Mouse (Mus musculus) layer of hippocampus, adult 9-11 months (tissue): ENCODE measurements around the gene Pam.
"Not testable (repeated sequence)": the region's sequence is repeated elsewhere in the genome, so short reads cannot be mapped to it uniquely, and the experiment has no call there.

Experiments used
- DNase-seq: peaks from one replicate; pipeline ENCODE4 v3.0.0; 2022

The Pam gene

DNA sequence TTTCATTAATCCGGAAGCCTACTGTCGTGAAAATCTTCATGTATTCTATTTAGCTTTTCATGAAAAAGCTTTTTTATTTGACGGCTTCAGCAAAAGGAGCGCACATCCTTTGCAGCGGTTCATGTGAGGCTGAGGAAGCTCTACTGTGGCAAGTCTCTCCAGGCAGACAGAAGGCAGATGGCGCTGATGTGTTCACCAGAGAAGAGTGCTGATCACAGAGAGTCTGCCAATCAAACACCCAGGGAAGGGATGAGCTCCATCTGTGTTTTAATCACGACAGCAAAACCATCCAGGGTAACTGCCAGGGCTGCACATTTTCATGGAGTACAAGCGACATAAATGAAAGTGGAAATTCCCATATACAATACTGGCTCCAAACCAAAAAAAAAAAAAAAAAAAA, 63.6 kb downstream of the Pam start:
- peak; percentile 87 for DNase-seq

DNA sequence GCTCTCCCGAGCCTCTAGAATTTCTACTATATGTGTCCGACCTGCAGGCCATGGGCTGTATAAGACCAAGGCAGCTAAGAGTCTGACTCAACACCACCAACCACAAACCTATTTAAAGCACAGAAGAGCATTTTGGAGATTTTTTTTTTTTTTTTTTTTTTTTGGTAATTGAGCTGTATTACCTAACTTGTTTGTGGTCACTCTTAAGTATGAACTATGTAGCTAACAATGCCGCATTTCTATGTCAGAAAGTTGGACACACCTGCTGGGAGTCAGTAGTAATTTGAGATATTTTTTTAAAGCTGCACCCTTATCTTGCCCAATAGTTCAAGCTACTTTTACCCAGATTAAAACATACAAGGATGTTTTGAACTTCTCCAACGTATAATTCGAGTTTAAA, 66.4 kb downstream of the Pam start:
- no peak for DNase-seq

DNA sequence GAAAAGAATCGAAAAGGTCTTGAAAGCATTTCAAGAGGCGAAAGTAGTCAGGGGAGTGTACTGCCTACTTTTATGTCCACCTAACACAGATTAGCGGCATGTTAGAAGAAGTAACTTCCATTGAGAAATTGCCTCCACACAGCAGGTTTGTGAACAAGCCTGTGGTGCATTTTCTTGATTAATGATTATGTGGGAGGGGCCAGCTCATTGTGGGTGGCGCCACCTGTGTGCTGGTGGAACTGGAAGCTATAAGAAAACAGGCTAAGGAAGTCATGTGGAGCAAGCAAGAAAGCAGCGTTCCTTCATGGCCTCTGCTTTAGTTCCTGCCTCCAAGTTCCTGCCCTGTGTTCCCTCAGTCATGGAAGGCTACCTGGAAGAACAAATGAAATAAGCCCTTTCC, 67.0 kb downstream of the Pam start:
- no peak for DNase-seq

DNA sequence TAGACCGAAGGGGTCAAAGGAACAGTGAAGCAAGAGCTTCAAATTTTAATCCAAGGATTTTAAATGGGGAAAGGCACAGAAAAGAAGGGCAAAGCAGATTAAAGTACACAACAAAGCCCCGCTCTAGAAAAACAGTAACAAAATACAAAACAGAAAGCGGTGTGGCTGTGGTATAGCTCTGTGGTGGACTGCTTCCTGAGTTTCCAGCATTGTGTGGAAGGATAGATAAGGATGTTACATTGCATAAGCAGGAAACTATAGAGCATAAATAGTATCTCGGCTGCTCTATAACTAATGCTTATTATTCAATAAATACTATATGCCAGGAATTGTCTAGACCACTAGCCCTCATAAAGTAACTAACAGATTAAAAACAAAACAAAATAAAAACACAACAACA, 67.5 kb downstream of the Pam start:
- no peak for DNase-seq

DNA sequence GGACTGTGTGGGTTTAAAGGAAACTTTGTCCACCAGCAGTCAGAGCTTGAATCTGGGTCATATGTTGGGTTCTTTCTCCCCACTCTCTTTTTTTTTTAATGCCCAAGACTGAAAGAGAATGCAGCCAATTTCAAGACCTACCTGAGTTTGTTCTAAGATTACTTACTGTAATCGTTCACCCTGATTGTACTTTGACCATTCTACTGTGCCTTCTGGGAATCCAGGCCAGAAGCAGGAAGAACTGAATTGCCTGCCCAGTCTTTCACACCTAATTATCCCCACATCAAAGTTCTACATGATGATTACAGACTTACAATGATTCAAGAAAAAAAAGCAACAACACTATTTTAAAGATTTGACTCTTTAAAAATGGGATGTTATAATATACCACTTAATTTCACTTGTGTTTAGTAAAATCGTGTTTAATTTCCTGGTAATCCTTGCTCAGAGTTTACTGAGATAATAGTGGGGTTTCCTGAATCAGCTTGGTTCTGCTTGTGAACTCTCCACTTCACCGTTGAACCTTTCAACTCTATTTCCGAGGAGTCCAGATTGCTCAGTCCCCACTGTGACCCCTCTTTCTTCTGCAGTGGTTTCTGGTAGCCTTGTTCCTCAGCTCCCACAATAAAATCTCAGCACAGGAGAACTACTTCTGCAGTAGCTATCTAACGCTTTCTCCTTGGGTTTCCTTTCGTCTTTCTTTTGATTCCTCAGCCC, 69.4 kb downstream of the Pam start:
- no peak for DNase-seq

DNA sequence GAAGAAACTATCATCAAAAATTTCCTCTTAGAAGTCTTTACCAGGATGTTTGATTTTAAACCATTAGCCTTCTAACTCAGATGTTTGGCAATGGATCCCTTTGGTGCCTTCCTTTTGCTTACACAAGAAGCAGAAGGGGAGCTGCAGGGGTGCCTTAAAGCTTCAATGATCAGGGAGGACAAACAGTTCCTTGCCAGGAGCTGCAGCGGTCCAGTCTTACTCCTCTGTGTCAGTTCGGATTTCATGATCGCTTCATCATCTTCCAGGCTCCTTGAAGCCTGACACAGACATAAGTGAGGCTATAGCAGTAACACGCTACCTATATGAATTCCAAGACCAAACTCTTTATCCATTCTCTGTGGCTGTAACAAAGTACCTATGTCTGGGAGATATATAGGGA, 71.6 kb downstream of the Pam start:
- no peak for DNase-seq

DNA sequence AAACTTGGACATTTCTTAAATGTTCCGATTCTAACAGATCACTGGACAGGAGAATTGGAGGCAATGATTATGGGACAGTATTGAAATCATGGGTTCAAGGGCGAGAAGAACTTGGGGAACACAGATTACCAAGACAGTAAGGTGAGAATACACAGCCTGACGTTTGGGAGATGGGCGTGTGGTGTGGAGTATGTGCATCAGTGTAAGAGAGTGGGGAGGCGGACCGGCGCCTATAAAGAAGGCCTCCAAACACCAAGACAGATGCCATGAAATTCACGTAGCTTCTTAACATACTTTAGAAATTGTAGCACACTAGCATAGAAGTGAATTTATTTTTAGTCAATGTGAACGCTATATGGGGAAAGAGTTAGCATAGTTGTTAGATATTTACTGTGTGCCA, 76.5 kb downstream of the Pam start:
- DNase-seq = no peak

DNA sequence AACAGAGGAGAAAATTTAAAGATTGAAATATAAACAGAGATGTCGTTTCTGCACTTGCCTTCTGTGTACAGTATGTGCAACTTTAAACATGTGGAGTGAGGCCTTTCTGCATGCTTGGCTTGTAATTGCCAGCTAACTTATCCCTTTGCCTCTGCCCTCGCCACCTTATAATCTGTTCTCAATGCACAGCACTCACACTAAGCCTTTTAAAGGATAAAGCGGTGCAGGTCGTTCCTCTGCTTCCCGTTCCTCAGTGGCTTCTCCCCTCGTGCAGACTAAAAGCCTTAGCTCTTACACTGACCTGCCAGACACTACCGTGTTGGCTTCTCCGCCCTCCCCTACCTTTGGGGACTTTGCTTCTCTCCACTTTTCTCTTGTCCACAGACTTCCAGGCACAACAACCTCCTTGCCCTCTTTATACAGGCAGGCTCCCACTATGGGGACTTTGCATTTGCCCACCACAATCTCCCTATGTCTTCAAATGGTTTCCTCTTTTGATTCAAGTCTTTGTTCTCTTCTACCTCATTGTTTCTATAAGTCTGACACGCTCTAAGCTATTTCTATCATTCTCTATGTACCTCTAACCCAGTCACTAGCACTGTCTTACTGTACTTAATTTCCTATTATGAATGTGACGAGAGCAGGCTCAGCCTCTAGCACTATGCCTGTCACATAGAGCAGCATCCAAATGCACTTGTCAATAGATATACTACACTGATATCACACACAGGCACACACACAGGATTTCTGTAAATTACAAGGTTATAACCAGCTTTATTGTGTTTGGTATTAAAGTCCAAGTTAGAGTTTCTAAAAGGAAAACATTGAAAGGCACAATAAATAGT, 79.2 kb downstream of the Pam start:
- DNase-seq = no peak

DNA sequence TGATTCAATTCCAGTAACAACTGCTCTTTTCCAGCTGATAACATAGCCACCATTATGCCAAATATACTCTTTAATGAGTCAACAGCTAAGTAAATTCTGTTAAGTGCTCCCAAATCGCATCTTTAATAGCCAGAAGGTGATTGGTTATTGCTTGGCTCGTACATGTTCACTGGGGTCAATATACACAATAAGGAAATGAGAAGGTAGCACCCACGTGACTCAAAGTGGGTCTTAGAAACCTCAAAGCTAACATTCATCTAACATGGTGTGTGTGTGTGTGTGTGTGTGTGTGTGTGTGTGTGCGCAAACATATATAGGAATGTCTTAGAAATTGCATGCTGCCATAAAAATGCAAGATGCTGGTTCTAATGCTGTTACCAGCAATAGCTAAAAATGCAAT, 79.9 kb downstream of the Pam start:
- no peak for DNase-seq

DNA sequence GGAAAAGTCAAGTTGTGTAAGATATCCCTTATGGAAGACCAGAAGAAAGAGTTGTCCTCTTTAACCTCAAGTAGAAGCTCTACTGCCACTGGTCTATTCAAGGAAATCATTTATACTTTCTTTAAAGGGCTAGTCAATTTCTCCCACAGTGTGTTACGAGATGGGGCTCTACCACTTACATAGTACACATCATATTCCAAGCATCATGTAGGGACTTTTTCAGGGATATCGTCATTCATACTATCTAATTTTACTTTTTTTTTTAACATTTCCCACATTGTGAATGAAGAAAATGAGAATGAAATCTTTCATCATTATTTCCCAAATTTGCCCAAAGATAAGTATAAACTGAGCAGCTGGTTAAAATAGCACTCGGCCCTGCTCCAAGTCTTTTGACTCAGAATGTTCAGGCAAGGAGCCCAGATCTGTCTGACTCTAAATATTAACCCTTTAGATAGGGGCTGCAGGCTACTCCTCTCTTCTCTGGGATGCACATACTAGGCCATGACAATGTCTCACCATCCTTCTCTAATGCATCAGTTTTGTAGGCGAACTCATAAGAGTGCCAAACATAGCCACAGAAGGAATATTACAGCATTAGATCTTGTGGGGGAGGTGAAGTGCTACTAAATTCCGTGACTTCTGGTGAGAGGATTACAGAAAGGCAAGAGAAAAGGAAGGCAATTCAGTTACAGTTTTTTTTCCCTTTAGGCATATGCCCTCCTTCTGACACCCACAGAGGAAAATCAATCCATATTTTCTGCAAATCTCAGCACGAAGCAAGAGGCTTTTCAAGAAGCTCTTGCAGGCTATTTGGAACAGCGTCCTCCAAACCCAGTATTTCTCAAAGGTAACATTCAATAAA, 92.7 kb downstream of the Pam start:
- DNase-seq = peak; percentile 74

DNA sequence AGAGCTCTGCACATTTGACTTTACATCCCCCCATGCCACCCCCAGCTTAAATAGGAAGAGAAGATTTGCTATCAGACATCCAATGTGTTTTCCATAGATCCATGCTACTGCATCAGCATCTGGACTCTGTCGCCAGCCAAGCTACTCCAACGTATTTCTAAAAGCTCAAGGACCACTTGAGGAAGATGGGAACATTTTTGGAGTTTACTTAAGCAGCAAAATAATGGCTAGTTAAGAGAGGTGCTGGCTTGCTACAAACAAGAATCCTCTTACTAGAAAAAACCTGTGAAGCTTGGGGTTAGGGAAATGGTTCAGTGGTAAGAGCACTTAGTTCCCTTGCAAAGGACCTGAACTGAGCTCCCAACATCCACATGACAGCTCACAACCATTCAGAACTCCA, 96.0 kb downstream of the Pam start:
- DNase-seq = no peak

DNA sequence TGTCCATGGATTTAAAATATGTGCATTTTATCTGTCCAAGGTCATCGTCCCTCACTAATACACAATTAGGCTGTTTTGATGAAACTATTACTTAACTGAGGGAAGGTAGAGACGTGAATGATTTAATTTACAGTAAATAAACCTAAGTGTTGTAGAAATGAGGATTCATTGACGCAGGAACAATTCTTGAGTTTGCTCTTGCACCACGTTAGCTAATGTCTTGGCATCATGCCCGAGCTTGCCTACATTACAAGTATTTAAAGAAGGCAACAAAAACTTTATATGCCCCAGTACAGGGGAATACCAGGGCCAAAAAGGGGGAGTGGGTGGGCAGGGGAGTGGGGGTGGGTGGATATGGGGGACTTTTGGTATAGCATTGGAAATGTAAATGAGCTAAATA, 96.5 kb downstream of the Pam start:
- not testable (repeated sequence) for DNase-seq

DNA sequence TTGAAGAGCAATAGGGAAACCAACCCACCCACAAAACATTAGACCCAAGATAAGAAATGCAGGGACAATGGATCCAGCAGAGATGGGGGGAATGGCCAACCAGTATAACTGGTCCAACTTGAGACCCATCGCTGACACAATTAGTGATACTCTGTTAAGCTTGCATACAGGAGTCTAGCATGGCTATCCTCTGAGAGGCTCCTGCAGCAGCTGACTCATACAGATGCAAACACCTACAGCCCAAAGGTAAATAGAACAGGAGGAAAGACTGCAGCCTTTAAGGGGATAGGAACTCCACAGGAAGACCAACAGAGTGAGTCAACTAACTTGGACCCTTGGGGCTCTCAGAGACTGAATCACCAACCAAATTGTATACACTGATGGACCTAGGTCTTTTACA, 98.4 kb downstream of the Pam start:
- no peak for DNase-seq

DNA sequence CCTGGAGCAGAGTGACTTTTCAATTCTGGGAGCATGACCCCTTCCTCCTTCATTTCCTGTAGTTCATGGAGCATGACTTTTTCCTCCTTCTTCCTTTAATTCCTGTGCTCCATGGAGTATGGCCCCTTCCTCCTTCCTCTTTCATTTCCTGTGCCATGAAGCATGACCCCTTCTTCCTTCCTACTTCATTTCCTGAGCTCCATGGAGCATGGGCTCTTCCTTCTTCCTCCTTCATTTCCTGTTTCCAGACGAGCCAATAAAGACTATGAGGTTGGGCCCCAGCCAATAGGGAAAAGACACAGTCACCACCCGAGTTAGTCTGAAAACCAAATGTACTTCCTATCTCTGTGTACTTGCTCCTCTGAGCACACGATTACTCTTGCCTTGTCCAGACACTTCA, 103.5 kb downstream of the Pam start:
- DNase-seq = no peak

DNA sequence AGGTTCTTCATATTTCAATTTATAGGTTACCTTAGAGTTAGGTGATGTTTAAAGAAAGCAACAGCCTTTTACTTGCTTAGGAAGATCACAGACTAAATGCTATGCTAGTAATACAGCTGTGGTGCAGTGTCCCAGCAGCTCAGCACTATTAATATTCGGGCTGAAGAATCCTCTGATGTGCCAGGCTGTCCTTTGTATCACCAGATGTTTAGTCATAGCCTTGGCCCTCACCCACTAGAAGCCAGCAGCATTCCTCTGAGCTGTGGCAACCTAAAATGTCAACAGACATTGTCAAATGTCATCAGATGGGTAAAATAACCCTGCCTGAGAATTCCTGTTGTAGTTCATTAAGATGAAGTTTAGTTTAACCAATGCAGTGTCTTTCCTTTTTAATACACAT, 112.3 kb downstream of the Pam start:
- DNase-seq = peak; percentile 30

DNA sequence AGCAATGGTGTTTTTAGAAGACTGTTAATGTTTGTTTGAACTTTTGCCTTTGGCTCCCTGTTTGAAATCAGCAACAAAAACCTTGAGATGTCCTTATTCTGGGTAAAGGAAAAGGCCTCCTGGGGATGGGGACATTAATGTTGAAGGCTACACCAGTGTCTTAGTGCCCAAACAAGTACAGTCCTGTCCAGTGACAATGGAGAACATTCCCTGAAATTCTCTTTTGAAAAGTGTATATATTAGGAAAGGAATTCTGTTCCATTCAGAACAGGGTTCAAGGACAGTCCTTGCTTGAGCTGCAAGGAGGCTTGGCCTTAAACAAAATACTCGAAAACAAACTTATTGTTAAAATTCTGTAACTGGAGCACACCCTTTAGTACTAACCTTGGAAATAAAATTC, 116.0 kb downstream of the Pam start:
- DNase-seq = no peak

DNA sequence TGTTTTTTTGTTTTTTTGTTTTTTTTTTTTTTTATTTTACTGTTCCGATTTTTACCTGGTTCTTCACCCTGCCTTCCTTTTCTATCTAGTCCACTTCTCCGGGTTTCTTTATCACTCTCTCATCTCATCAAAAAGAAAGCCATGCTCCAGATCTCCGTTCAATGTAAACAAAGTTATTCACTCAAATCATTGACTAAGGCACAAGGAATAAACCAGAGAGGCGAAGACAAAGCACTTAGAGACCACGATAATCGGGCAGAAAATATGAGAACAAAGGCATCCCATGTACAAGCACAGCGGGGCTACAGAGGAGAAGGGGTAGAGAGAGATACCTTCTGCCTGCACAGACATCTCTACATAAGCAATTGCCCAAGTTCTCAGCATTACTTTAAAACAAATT, 117.9 kb downstream of the Pam start:
- no peak for DNase-seq

DNA sequence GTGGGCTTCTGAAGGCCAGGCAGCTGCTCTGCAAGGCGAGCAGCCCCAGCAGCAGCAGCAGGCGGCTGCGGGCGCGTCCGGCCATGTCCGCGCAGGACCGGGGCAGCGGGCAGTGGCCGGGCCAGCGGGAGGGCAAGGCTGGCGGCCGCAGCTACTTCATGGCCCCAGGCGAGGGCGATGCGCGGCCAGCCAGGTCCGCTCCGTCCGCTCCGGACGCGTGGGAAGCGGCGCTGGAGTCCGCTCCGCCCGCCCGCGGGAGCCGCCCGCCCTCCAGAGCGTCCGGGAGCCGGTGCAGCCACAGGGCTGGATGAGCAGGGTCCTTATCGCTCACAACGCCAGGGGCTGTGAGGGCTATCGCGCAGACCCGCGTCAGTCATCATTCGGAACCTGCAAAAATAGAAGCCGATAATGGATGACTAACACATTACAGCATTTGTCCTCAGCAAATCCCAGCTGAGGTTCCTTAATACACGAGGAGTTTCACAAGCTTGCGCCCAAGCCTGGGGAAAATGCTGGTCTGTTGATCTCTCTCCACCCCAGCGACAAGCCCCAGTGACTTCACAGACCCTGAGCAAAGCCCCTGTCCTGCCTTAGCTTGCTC, 118.5 kb downstream of the Pam start:
- peak; percentile 33 for DNase-seq

DNA sequence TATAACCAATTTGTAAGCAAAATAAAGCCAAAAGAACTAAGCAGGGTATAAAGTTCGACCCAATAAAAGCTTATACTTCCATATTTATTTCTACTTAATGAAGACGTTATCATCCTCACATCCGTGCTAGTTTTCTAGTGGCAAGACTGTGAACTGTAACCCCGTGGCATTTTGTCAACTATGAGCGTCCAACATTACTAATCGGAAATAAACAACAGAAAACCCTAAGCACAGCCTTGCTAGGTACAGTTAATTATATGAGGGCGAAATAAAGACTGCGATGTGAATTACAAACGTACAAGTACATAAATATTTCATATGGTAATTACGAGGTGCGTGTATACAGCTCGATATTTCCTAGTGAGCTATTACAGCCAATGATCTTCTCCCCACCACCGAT, 119.4 kb downstream of the Pam start:
- DNase-seq = no peak

DNA sequence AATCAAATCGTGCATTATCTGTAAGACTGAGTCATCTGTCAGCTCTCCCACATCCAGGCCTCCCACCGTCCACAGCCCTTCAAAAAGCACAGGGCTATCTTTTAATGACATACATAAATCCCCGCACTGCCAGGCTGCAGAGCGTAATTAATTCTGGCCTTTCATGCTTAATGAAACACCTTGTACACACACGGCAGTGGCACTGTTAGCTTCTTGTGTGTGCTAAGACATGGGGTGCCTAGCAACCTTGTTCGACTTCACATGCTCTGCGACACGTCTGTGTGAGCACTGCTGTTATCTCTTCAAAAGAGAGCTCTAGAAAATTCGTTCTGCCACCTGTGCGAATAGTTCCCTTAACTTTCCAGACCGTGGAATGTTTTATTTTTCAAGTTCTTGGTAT, 120.5 kb downstream of the Pam start:
- DNase-seq = no peak

DNA sequence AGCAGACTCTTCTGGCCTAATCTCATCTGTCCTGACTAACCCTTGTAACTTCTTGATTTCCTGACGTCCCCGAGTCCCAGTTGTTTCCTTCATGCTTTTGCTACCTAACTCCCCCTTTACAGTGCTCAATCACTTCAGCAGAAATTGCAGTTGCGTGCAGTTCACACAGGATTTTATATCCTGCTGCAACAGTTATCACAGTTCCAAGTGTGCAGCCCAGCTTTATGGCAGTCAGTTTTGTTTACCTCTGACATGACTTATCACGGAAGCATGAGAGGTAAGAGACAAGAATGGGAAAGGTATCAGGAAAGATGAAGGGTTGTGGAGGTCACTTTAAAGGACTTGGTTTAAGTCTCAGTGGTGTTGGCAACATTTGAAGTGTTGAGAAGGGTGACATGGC, 125.7 kb downstream of the Pam start:
- DNase-seq = no peak

DNA sequence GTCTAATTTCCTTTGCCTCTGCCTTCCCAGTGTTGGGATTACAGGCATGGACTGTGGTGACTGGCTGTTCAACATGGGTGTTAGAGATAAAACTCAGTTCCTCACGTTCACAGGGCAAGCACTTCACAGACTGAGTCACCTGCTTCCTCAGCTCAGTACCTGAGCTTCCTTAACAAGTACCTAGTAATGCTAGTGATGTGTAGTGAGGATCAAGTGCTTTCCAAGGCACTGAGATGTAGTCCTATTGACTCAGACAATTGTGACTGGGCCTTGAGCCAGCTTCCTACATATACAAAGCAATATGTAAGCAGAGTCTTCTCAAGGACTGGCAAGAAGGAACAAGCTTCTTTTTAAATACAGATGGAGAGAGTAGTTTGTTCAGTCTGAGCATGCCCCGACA, 131.7 kb downstream of the Pam start:
- DNase-seq = peak; percentile 29

DNA sequence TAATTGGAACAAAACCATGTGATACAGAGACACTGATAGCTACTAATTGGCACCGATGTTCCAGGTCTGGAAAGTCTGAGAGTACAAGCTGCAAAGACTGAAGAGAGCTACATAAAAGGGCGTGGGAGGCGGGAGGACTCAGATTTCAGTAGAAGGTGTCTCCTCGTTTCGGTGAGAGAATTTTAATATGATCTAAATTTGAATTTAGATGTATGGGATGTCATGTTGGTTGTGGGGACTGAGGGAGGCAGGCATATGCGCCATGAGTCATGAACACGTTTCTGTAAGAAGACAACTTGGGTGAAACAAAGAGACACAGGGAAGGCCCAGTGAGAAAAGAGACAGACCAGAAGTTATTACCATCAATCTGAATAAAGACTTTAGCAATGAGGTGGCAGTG, 133.3 kb downstream of the Pam start:
- peak; percentile 36 for DNase-seq
